In the genomic region with DNA sequence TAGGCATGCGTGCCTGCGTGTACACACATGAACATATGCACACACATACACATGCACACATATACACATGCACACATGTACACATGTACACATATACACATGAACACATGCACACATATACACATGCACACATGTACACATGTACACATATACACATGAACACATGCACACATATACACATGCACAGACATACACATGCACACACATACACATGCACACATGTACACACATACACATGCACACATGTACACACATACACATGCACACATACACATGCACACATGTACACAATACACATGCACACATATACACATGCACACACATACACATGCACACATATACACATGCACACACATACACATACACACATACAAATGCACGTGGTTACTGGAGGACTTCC, we compare ENCODE assay signal across 13 mouse cellular contexts. TPM values are rescaled to one million over a fixed set of nuclear protein-coding genes. Genes with fewer than 3 reads are reported as not detected.
A peak's percentile ranks its signal among the peaks of the same experiment; 100 is the strongest.
DNase-seq lines count a peak whose midpoint lies in the region; TF ChIP-seq lines count a peak whose summit lies in the region.
"Not testable (repeated sequence)": the region's sequence is repeated elsewhere in the genome, so short reads cannot be mapped to it uniquely, and the experiment has no call there.
"Had no signal": no experiment of that assay in that cellular context is flagged by ENCODE, and none has a peak within 500 bp of the region (broad histone marks: within the 10 kb centered on the region; RNA-seq: fewer than 3 reads in every experiment).

No protein-coding gene starts in this region.

- H3K9me3 ChIP-seq in MEL (replicated peaks; ENCODE audit: insufficient read depth, low read length); megakaryocyte, embryonic 14.5 days: not testable (repeated sequence)

- H3K36me3 ChIP-seq in MEL (ENCODE audit: control insufficient read depth in 1 of 2, insufficient read depth in 2 of 2, low read length in 2 of 2) = not testable (repeated sequence)
- H3K36me3 ChIP-seq in macrophage (ENCODE audit: inconsistent target) = peaks cover 88% of the 10 kb centered on the region
- H3K36me3 ChIP-seq in megakaryocyte, embryonic 14.5 days (replicated peaks; ENCODE audit: low read length) = peaks cover 64% of the 10 kb centered on the region

- not testable (repeated sequence) for DNase-seq in MEL (ENCODE audit: low read depth, low spot score)

- H3K27me3 ChIP-seq in MEL (ENCODE audit: control insufficient read depth in 1 of 2, insufficient read depth in 2 of 2, low read length in 2 of 2); megakaryocyte, embryonic 14.5 days (replicated peaks): not testable (repeated sequence)

- TF ChIP-seq RAD21 in MEL (IDR thresholded peaks at IDR 0.05; ENCODE audit: low read depth, low read length) = not testable (repeated sequence)

- H3K9ac ChIP-seq in MEL (ENCODE audit: control insufficient read depth, low read depth, low read length, poor library complexity, severe bottlenecking) = not testable (repeated sequence)

- H3K4me3 ChIP-seq in MEL (ENCODE audit: control insufficient read depth in 1 of 2, insufficient read depth in 1 of 2, low read depth in 2 of 2, low read length in 2 of 2); bone marrow macrophage, adult 2 months (ENCODE audit: insufficient read depth, low read length); macrophage (ENCODE audit: inconsistent target): not testable (repeated sequence)
- H3K4me3 ChIP-seq in megakaryocyte, embryonic 14.5 days (replicated peaks) = peak overlapping the region; percentile 55

- not testable (repeated sequence) for H3K79me2 ChIP-seq in MEL (ENCODE audit: control insufficient read depth, insufficient read depth, low read length, poor library complexity)
- peaks cover 75% of the 10 kb centered on the region for H3K79me2 ChIP-seq in macrophage (ENCODE audit: inconsistent target)

- not testable (repeated sequence) for H3K4me1 ChIP-seq in MEL (ENCODE audit: control insufficient read depth in 1 of 2, insufficient read depth in 2 of 2, low read length in 2 of 2)
- peaks cover 42% of the 10 kb centered on the region for H3K4me1 ChIP-seq in bone marrow macrophage, adult 2 months (ENCODE audit: control insufficient read depth, insufficient read depth, low read length)
- peaks cover 72% of the 10 kb centered on the region for H3K4me1 ChIP-seq in megakaryocyte, embryonic 14.5 days

- WGBS in macrophage (ENCODE audit: missing documents) = 90% methylated on average over 3 of the region's 3 CpGs

- TF ChIP-seq CTCF in MEL (IDR thresholded peaks at IDR 0.05 in 2 of 3, conservative IDR thresholded peaks at IDR 0.05 in 1 of 3; ENCODE audit: control insufficient read depth in 1 of 3, insufficient read depth in 1 of 3, low read depth in 2 of 3, low read length in 3 of 3, poor library complexity in 1 of 3, severe bottlenecking in 1 of 3); bone marrow macrophage, adult 2 months (IDR thresholded peaks at IDR 0.05; ENCODE audit: low read depth, low read length): not testable (repeated sequence)

- not testable (repeated sequence) for H3K27ac ChIP-seq in MEL (ENCODE audit: control insufficient read depth, low read depth, low read length)
- H3K27ac ChIP-seq in bone marrow macrophage, adult 2 months (ENCODE audit: insufficient read depth, low read depth, low read length) = peak overlapping the region; percentile 87
- peak overlapping the region; percentile 77 for H3K27ac ChIP-seq in macrophage

- not testable (repeated sequence) for TF ChIP-seq POLR2A in MEL (IDR thresholded peaks at IDR 0.05; ENCODE audit: control insufficient read depth in 1 of 2, insufficient read depth in 1 of 2, low read depth in 1 of 2, low read length in 2 of 2, poor library complexity in 1 of 2); bone marrow macrophage, adult 2 months (IDR thresholded peaks at IDR 0.05; ENCODE audit: borderline replicate concordance, low read depth, low read length)

- not testable (repeated sequence) for TF ChIP-seq EP300 in MEL (IDR thresholded peaks at IDR 0.05; ENCODE audit: low read depth in 1 of 2, low read length in 2 of 2)

TF ChIP-seq in MEL, 35 proteins besides CTCF, POLR2A, EP300 and RAD21:
- peak; percentile 94 for TF ChIP-seq POLR2AphosphoS5 (IDR thresholded peaks at IDR 0.05; ENCODE audit: borderline replicate concordance, low read depth, low read length)
TF ChIP-seq in MEL: peak in this region for 1; not testable (repeated sequence) for 34.

RNA-seq across cellular contexts. Expression of gene Mybpc3, which starts 6.1 kb away (rescaled TPM):
- total RNA-seq in MEL (2012; rRNA removed) = 0.19 and 0.29 TPM in 2 replicates
- polyA plus RNA-seq in MEL (2012; ENCODE audit: insufficient read depth in 1 of 2, insufficient read length in 2 of 2, low read depth in 1 of 2, low replicate concordance in 2 of 2, missing spikeins in 1 of 2) (under 1 TPM in 1 of 2 experiments, not detected in 1; 0.50 TPM), macrophage (2018) (0.09 to 0.11 TPM in 2 of 3 replicates, not detected in the other)
- 0.19 TPM in 1 of 2 replicates, not detected in the other for polyA plus RNA-seq in bone marrow macrophage, adult 2 months (2012; ENCODE audit: insufficient read depth, insufficient read length, missing spikeins)
- total RNA-seq in macrophage (2018; cell fraction: chromatin; rRNA removed) = 10 to 100 TPM in 7 of 26 experiments, 1 to 10 TPM in 19; 1.3 to 19.5 (median 6.7) TPM
- total RNA-seq in macrophage (2018; cell fraction: cytosol; rRNA removed) = under 1 TPM; 0.04 to 0.37 (median 0.15) TPM
- 10 to 100 TPM in 1 of 26 experiments, 1 to 10 TPM in 23, under 1 TPM in 2; 0.69 to 13.1 (median 3.3) TPM for total RNA-seq in macrophage (2018; cell fraction: nucleus; rRNA removed)
- polyA plus RNA-seq in megakaryocyte, embryonic 14.5 days (2012; ENCODE audit: insufficient read depth, low replicate concordance) = 0.20 TPM in 1 of 2 replicates, not detected in the other
- total RNA-seq: adrenal gland, postnatal 14 days; adrenal gland, postnatal 25 days; adrenal gland, postnatal 36 days; G1E had no signal
- polyA plus RNA-seq: activated CD4-positive, CD25-positive, alpha-beta regulatory T cell, adult 4 months; adrenal gland, adult 2 months; C2C12; CD4-positive, CD25-positive, alpha-beta regulatory T cell, adult 4 months; G1E; Patski had no signal

RNA-seq across cellular contexts. Expression of gene Spi1, which starts 29.6 kb away (rescaled TPM):
- 108 and 129 TPM in 2 replicates for total RNA-seq in MEL (2012; rRNA removed)
- polyA plus RNA-seq in MEL (2012; ENCODE audit: insufficient read depth in 1 of 2, insufficient read length in 2 of 2, low read depth in 1 of 2, low replicate concordance in 2 of 2, missing spikeins in 1 of 2) (100 to 1,000 TPM in 1 of 2 experiments, 10 to 100 TPM in 1; 95.9 to 142 TPM), macrophage (2018) (298 to 440 TPM (median 373 TPM) in 3 replicates)
- 464 and 487 TPM in 2 replicates for polyA plus RNA-seq in bone marrow macrophage, adult 2 months (2012; ENCODE audit: insufficient read depth, insufficient read length, missing spikeins)
- total RNA-seq in macrophage (2018; cell fraction: chromatin; rRNA removed) = 100 to 1,000 TPM in 21 of 26 experiments, 10 to 100 TPM in 5; 72.3 to 238 (median 156) TPM
- 100 to 1,000 TPM; 241 to 433 (median 325) TPM for total RNA-seq in macrophage (2018; cell fraction: cytosol; rRNA removed)
- total RNA-seq in macrophage (2018; cell fraction: nucleus; rRNA removed) = 100 to 1,000 TPM; 111 to 275 (median 166) TPM
- 24.1 and 123 TPM in 2 replicates for polyA plus RNA-seq in megakaryocyte, embryonic 14.5 days (2012; ENCODE audit: insufficient read depth, low replicate concordance)
- polyA plus RNA-seq: activated CD4-positive, CD25-positive, alpha-beta regulatory T cell, adult 4 months; C2C12 had no signal

RNA-seq across cellular contexts. Expression of gene Slc39a13, which starts 41.6 kb away (rescaled TPM):
- total RNA-seq in MEL (2012; rRNA removed) = 7.7 and 9.4 TPM in 2 replicates
- polyA plus RNA-seq in MEL (2012; ENCODE audit: insufficient read depth in 1 of 2, insufficient read length in 2 of 2, low read depth in 1 of 2, low replicate concordance in 2 of 2, missing spikeins in 1 of 2) (10 to 100 TPM in 1 of 2 experiments, not detected in 1; 19.1 TPM), macrophage (2018) (19.8 to 23.0 TPM (median 21.8 TPM) in 3 replicates)
- polyA plus RNA-seq in bone marrow macrophage, adult 2 months (2012; ENCODE audit: insufficient read depth, insufficient read length, missing spikeins) = 47.0 and 55.1 TPM in 2 replicates
- total RNA-seq in macrophage (2018; cell fraction: chromatin; rRNA removed) = 100 to 1,000 TPM in 15 of 26 experiments, 10 to 100 TPM in 11; 69.4 to 316 (median 143) TPM
- total RNA-seq in macrophage (2018; cell fraction: cytosol; rRNA removed) = 10 to 100 TPM; 14.7 to 47.5 (median 21.7) TPM
- 100 to 1,000 TPM in 11 of 26 experiments, 10 to 100 TPM in 15; 53.4 to 149 (median 91.2) TPM for total RNA-seq in macrophage (2018; cell fraction: nucleus; rRNA removed)
- 28.0 and 30.3 TPM in 2 replicates for polyA plus RNA-seq in megakaryocyte, embryonic 14.5 days (2012; ENCODE audit: insufficient read depth, low replicate concordance)

RNA-seq across cellular contexts. Expression of gene Psmc3, which starts 58.0 kb away (rescaled TPM):
- total RNA-seq in MEL (2012; rRNA removed) = 259 and 271 TPM in 2 replicates
- polyA plus RNA-seq in MEL (2012; ENCODE audit: insufficient read depth in 1 of 2, insufficient read length in 2 of 2, low read depth in 1 of 2, low replicate concordance in 2 of 2, missing spikeins in 1 of 2) (1,000 to 10,000 TPM in 1 of 2 experiments, 100 to 1,000 TPM in 1; 428 to 1,459 TPM), macrophage (2018) (149 to 321 TPM (median 192 TPM) in 3 replicates)
- polyA plus RNA-seq in bone marrow macrophage, adult 2 months (2012; ENCODE audit: insufficient read depth, insufficient read length, missing spikeins) = 103 and 124 TPM in 2 replicates
- total RNA-seq in macrophage (2018; cell fraction: chromatin; rRNA removed) = 100 to 1,000 TPM in 7 of 26 experiments, 10 to 100 TPM in 19; 25.0 to 117 (median 78.2) TPM
- total RNA-seq in macrophage (2018; cell fraction: cytosol; rRNA removed) = 100 to 1,000 TPM; 117 to 186 (median 143) TPM
- total RNA-seq in macrophage (2018; cell fraction: nucleus; rRNA removed) = 100 to 1,000 TPM in 6 of 26 experiments, 10 to 100 TPM in 20; 39.9 to 113 (median 78.9) TPM
- polyA plus RNA-seq in megakaryocyte, embryonic 14.5 days (2012; ENCODE audit: insufficient read depth, low replicate concordance) = 29.3 and 127 TPM in 2 replicates
